Mouse (Mus musculus): ENCODE measurements around the gene Gm10073. TPM values are rescaled to one million over a fixed set of nuclear protein-coding genes. Genes with fewer than 3 reads are reported as not detected.
A peak's percentile ranks its signal among the peaks of the same experiment; 100 is the strongest.

The Gm10073 gene
- total RNA-seq, 2 experiments from 2014 or later = 112 to 113 TPM

GRCm38 (mm10) chr8:106559844-106560243, 13.4 kb downstream of the Gm10073 start:
- DNase-seq = no peak
- intact Hi-C loops (cut with DNase I) = loop anchor here (2.0 kb wide), 1 partner anchor 87 kb away; no protein-coding TSS in a partner anchor

- intact Hi-C loops (cut with DNase I) = no loop called here
- no peak for DNase-seq
These were observed 17.1 kb downstream of the Gm10073 start for GRCm38 (mm10) chr8:106556068-106556645.

GRCm38 (mm10) chr8:106554011-106554410, 19.2 kb downstream of the Gm10073 start:
- DNase-seq = no peak
- intact Hi-C loops (cut with DNase I) = no loop called here

- intact Hi-C loops (cut with DNase I) = no loop called here
- no peak for DNase-seq
These were observed 22.4 kb downstream of the Gm10073 start for GRCm38 (mm10) chr8:106550906-106551305.

- DNase-seq = no peak
- intact Hi-C loops (cut with DNase I) = no loop called here
These were observed 24.8 kb downstream of the Gm10073 start for GRCm38 (mm10) chr8:106548366-106548936.

GRCm38 (mm10) chr8:106546746-106547145, 26.5 kb downstream of the Gm10073 start:
- intact Hi-C loops (cut with DNase I) = no loop called here
- DNase-seq = no peak

GRCm38 (mm10) chr8:106545149-106545548, 28.1 kb downstream of the Gm10073 start:
- no peak for DNase-seq
- intact Hi-C loops (cut with DNase I) = no loop called here

- intact Hi-C loops (cut with DNase I) = no loop called here
- no peak for DNase-seq
These were observed 30.2 kb downstream of the Gm10073 start for GRCm38 (mm10) chr8:106543043-106543442.

- no peak for DNase-seq
- intact Hi-C loops (cut with DNase I) = no loop called here
These were observed 32.3 kb downstream of the Gm10073 start for GRCm38 (mm10) chr8:106541002-106541401.

GRCm38 (mm10) chr8:106539193-106539592, 34.1 kb downstream of the Gm10073 start:
- intact Hi-C loops (cut with DNase I) = no loop called here
- no peak for DNase-seq

GRCm38 (mm10) chr8:106535448-106535847, 37.8 kb downstream of the Gm10073 start:
- intact Hi-C loops (cut with DNase I) = no loop called here

GRCm38 (mm10) chr8:106534449-106534848, 38.8 kb downstream of the Gm10073 start:
- peak; percentile 68 to 83 for DNase-seq
- intact Hi-C loops (cut with DNase I) = loop anchor here (1.0 kb wide), 1 partner anchor 101 kb away; no protein-coding TSS in a partner anchor

More at GRCm38 (mm10) chr8:106535448-106535847, 37.8 kb downstream of the Gm10073 start:
- DNase-seq = no peak

GRCm38 (mm10) chr8:106533709-106534108, 39.6 kb downstream of the Gm10073 start:
- intact Hi-C loops (cut with DNase I) = loop anchor here (1.0 kb wide), 1 partner anchor 100 kb away; no protein-coding TSS in a partner anchor

GRCm38 (mm10) chr8:106530566-106530965, 42.7 kb downstream of the Gm10073 start:
- intact Hi-C loops (cut with DNase I) = no loop called here
- DNase-seq = no peak

More at GRCm38 (mm10) chr8:106533709-106534108, 39.6 kb downstream of the Gm10073 start:
- no peak for DNase-seq

- intact Hi-C loops (cut with DNase I) = no loop called here
- DNase-seq = no peak
These were observed 43.3 kb downstream of the Gm10073 start for GRCm38 (mm10) chr8:106529885-106530482.

GRCm38 (mm10) chr8:106528596-106529249, 44.5 kb downstream of the Gm10073 start:
- DNase-seq = no peak
- intact Hi-C loops (cut with DNase I) = no loop called here

GRCm38 (mm10) chr8:106527241-106528036, 45.8 kb downstream of the Gm10073 start:
- DNase-seq = peak; percentile 41 to 47
- intact Hi-C loops (cut with DNase I) = no loop called here

- intact Hi-C loops (cut with DNase I) = no loop called here
- DNase-seq = no peak
These were observed 46.5 kb downstream of the Gm10073 start for GRCm38 (mm10) chr8:106526725-106527124.
